Mouse (Mus musculus) cerebellum, adult 9-11 months (tissue): ENCODE measurements around the gene Bub3.

ENCODE experiments used
- DNase-seq: peaks from one replicate; pipeline ENCODE4 v3.0.0; 2022

Bub3 gene

GRCm38 (mm10) chr7:131556541-131557271, 3.3 kb upstream of the Bub3 start:
- no peak for DNase-seq

GRCm38 (mm10) chr7:131557751-131558150, 2.3 kb upstream of the Bub3 start:
- no peak for DNase-seq

- DNase-seq, result no peak
Measured at GRCm38 (mm10) chr7:131560697-131561042, 648 bp downstream of the Bub3 start.

GRCm38 (mm10) chr7:131575246-131575645, 15.2 kb downstream of the Bub3 start:
- DNase-seq, result no peak

- DNase-seq, result no peak
Measured at GRCm38 (mm10) chr7:131582178-131582577, 22.2 kb downstream of the Bub3 start.

- no peak for DNase-seq
Measured at GRCm38 (mm10) chr7:131585551-131585950, 25.5 kb downstream of the Bub3 start.

- peak; percentile 4 for DNase-seq
Measured at GRCm38 (mm10) chr7:131597779-131598482, 37.9 kb downstream of the Bub3 start.

GRCm38 (mm10) chr7:131598483-131598824, 38.4 kb downstream of the Bub3 start:
- DNase-seq, result peak; percentile 3

GRCm38 (mm10) chr7:131602106-131602505, 42.1 kb downstream of the Bub3 start:
- DNase-seq, result no peak

- no peak for DNase-seq
Measured at GRCm38 (mm10) chr7:131603186-131603585, 43.2 kb downstream of the Bub3 start.

GRCm38 (mm10) chr7:131604946-131605345, 44.9 kb downstream of the Bub3 start:
- DNase-seq, result no peak

GRCm38 (mm10) chr7:131605481-131605880, 45.5 kb downstream of the Bub3 start:
- DNase-seq, result no peak

GRCm38 (mm10) chr7:131608049-131608448, 48.0 kb downstream of the Bub3 start:
- no peak for DNase-seq

GRCm38 (mm10) chr7:131609677-131610076, 49.7 kb downstream of the Bub3 start:
- DNase-seq, result no peak
